Mouse (Mus musculus): Measurements from ENCODE around the gene Trip12. TPM values are rescaled to one million over a fixed set of nuclear protein-coding genes. Genes with fewer than 3 reads are reported as not detected.

Trip12 gene
- polyA plus RNA-seq, 1 experiment from 2014 or later: 27.5 TPM

DNA sequence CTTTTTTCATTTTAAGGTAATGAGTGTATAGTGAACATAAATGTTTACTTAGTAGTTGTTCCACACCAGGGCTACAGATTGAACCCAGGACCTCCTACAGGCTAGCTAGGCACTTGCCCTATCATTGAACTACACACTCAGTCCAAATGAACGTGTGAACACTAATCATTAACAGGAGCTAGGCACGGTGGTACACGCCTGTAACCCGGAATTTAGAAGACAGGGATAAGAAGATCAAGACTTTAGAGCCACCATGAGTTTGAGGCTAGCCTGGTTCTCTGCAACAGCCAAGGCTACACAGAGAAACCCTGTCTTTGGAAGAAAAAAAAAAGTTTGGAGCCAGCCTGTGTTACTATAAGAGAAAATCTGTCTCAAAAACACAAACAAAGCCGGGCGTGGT, 19.3 kb upstream of the Trip12 start:
- Histone ChIP-seq H3K4me2 (no peak overlapping the region), H3K9me3 (replicated peaks) (no peaks in the 10 kb centered on the region), H3K36me3 (replicated peaks) (no peaks in the 10 kb centered on the region), H3K4me1 (replicated peaks) (peaks cover 18% of the 10 kb centered on the region), H3K27ac (replicated peaks) (no peak overlapping the region), H3K27me3 (no peaks in the 10 kb centered on the region), H3K9ac (no peak overlapping the region), H3K4me3 (replicated peaks) (no peak overlapping the region)
- peak; percentile 31; the same call in 1 of the 2 replicates for ATAC-seq (ENCODE audit: insufficient read depth)
- WGBS (ENCODE audit: insufficient replicate concordance): 73% methylated on average over 6 of the region's 6 CpGs

DNA sequence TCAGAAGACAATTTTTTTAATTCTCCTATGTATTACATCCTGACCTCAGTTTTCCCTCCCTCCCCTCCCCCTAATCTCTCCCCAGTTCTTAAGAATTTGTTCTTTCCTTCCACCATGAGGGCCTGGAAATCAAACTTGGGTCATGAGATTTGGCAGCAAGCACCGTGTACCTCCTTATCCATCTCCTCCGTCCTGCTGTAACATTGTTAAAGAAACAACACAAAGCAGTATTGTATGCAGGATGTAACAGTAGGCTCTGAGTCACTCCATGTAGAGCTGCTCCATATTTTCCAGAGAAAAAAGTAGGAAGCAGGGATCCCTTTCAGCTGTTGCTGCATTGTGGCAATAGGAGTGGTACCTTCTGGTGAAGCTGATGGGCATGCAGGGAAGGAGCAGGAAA, 15.4 kb upstream of the Trip12 start:
- 80% methylated on average over 2 of the region's 2 CpGs for WGBS (ENCODE audit: insufficient replicate concordance)
- H3K4me1 ChIP-seq (replicated peaks): peaks cover 43% of the 10 kb centered on the region
- no peak for ATAC-seq (ENCODE audit: insufficient read depth)
- H3K36me3 ChIP-seq (replicated peaks): no peaks in the 10 kb centered on the region
- no peaks in the 10 kb centered on the region for H3K27me3 ChIP-seq
- H3K9me3 ChIP-seq (replicated peaks): no peaks in the 10 kb centered on the region
- H3K27ac ChIP-seq (replicated peaks): no peak overlapping the region
- no peak overlapping the region for H3K4me3 ChIP-seq (replicated peaks)
- no peak overlapping the region for H3K4me2 ChIP-seq
- H3K9ac ChIP-seq: no peak overlapping the region

DNA sequence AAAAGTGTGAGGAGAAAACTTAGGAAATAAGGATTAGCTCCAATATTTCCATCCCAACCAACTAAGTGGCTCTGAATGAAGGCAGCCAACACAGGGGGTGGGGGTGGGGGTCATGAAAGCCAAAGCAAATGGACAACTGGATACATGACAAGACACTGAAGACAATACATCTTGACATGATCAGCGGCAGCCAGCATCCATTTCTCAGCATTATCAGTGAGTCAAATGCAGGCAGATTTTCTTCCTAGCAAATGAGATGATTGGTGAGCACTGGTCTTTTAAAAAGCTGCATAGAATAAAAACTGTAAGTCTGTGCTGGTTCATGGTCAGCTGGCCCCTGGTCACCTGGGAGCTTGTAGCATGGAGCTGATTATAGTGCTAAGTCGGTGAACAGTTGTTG, 14.7 kb upstream of the Trip12 start:
- Histone ChIP-seq H3K4me2 (no peak overlapping the region), H3K27me3 (no peaks in the 10 kb centered on the region), H3K36me3 (replicated peaks) (no peaks in the 10 kb centered on the region), H3K4me1 (replicated peaks) (peaks cover 38% of the 10 kb centered on the region), H3K27ac (replicated peaks) (no peak overlapping the region), H3K4me3 (replicated peaks) (no peak overlapping the region), H3K9ac (no peak overlapping the region), H3K9me3 (replicated peaks) (no peaks in the 10 kb centered on the region)
- no peak for ATAC-seq (ENCODE audit: insufficient read depth)
- 64% methylated on average over 2 of the region's 2 CpGs for WGBS (ENCODE audit: insufficient replicate concordance)

DNA sequence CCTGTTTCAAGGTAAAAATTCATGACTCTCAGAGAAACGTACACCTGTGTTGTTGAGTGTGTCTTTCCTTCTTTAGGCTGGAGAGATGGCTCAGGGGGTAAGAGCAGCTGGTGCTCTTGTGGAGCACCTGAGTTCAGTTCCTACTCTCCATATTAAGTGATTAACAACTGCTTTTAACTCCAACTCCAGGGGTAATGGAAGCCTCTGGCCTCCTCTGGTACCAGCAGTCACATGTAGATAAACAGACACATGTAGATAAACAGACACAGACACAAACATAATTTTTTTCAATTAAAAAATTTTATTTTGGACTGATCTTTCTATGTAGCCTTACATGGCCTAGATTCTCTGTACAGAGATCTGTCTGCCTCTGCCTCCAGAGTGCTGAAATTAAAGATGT, 13.4 kb upstream of the Trip12 start:
- no peaks in the 10 kb centered on the region for H3K9me3 ChIP-seq (replicated peaks)
- no peaks in the 10 kb centered on the region for H3K27me3 ChIP-seq
- no peaks in the 10 kb centered on the region for H3K36me3 ChIP-seq (replicated peaks)
- WGBS (ENCODE audit: insufficient replicate concordance): 58% methylated on average over 1 of the region's 1 CpGs
- H3K9ac ChIP-seq: no peak overlapping the region
- H3K4me2 ChIP-seq: no peak overlapping the region
- peaks cover 44% of the 10 kb centered on the region for H3K4me1 ChIP-seq (replicated peaks)
- no peak overlapping the region for H3K27ac ChIP-seq (replicated peaks)
- no peak for ATAC-seq (ENCODE audit: insufficient read depth)
- no peak overlapping the region for H3K4me3 ChIP-seq (replicated peaks)

DNA sequence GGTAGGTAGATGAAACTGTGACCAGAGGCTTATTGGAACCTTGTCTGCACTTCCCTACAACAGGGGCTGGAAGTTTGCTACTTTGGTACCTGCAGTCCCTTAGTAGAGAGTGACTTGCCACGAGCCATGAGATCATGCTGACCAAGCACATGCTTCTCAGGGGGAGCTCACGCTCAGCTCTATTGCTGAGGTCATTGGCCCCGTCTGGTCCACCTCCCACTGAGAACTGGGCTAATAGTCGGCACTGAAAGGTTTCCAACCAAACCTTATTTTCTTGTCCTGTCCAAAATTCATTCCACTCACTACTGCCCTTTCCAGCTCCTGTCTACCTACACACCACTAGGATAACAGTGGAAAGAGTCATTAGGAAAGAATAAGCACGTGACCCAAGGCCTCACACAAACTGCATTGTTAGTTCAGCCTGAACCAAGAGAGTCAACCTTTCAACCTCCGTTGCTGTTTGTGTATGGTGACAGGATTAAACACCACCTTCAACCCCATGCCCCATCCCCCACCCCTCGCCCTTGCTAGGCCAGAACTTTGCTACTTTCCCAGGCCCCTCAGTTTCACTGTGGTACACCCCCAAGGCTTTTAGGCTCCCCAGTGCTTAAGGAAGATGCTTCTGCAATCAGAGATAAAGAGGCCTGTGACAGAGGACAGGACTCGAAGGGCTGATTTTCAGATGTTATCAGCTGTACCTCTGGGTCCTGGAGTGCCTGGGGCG, 11.4 kb upstream of the Trip12 start:
- Histone ChIP-seq H3K27ac (replicated peaks) (peak overlapping the region; percentile 74), H3K4me2 (peak overlapping the region; percentile 15), H3K4me1 (replicated peaks) (peaks cover 52% of the 10 kb centered on the region), H3K4me3 (replicated peaks) (no peak overlapping the region), H3K9me3 (replicated peaks) (no peaks in the 10 kb centered on the region), H3K36me3 (replicated peaks) (no peaks in the 10 kb centered on the region), H3K9ac (no peak overlapping the region), H3K27me3 (no peaks in the 10 kb centered on the region)
- 32% methylated on average over 9 of the region's 9 CpGs for WGBS (ENCODE audit: insufficient replicate concordance)
- peak; percentile 78 for ATAC-seq (ENCODE audit: insufficient read depth)

DNA sequence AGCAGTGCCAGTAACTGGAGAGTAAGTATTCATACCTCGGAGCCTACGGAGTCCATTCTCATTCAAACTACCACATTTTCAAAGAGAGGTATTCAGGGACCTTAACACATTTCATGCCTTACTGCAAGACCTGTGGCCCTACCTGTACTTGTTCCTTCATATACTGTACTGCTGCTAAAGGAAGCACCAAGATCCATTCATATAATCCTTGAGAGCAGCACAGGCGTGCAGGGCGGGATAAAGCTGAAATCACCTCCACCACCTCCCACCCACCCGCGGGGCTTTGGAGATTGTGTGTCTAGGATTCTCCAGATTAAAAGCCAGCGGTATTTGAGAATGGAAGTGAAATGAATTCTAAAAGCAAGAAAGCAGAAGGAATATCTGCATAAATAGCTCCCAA, 10.2 kb upstream of the Trip12 start:
- WGBS (ENCODE audit: insufficient replicate concordance): 80% methylated on average over 7 of the region's 7 CpGs
- no peaks in the 10 kb centered on the region for H3K27me3 ChIP-seq
- ATAC-seq (ENCODE audit: insufficient read depth): no peak
- H3K36me3 ChIP-seq (replicated peaks): no peaks in the 10 kb centered on the region
- no peak overlapping the region for H3K9ac ChIP-seq
- H3K27ac ChIP-seq (replicated peaks): no peak overlapping the region
- no peak overlapping the region for H3K4me3 ChIP-seq (replicated peaks)
- peaks cover 52% of the 10 kb centered on the region for H3K4me1 ChIP-seq (replicated peaks)
- H3K9me3 ChIP-seq (replicated peaks): no peaks in the 10 kb centered on the region
- no peak overlapping the region for H3K4me2 ChIP-seq

DNA sequence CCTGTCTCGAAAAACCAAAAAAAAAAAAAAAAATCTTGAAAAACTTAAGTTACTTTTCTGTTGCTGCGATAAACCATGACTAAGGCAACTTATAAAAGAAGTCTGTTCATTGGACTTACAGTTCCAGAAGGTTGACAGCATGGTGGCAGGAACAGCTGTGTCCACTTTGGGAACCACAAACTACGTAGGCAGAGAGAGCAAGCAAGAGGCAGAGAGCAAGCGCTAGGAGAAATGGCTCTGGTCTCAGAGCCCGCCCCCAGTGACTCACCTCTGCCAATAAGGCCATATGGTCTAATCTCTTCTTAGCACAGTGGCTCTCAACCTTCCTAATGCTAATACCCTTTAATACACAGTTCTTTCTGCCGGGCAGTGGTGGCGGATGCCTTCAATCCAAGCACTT, 9.5 kb upstream of the Trip12 start:
- no peaks in the 10 kb centered on the region for H3K27me3 ChIP-seq
- H3K36me3 ChIP-seq (replicated peaks): no peaks in the 10 kb centered on the region
- no peak overlapping the region for H3K4me3 ChIP-seq (replicated peaks)
- WGBS (ENCODE audit: insufficient replicate concordance): 75% methylated on average over 7 of the region's 7 CpGs
- H3K9me3 ChIP-seq (replicated peaks): no peaks in the 10 kb centered on the region
- H3K4me2 ChIP-seq: no peak overlapping the region
- no peak for ATAC-seq (ENCODE audit: insufficient read depth)
- H3K27ac ChIP-seq (replicated peaks): no peak overlapping the region
- no peak overlapping the region for H3K9ac ChIP-seq
- peaks cover 52% of the 10 kb centered on the region for H3K4me1 ChIP-seq (replicated peaks)

DNA sequence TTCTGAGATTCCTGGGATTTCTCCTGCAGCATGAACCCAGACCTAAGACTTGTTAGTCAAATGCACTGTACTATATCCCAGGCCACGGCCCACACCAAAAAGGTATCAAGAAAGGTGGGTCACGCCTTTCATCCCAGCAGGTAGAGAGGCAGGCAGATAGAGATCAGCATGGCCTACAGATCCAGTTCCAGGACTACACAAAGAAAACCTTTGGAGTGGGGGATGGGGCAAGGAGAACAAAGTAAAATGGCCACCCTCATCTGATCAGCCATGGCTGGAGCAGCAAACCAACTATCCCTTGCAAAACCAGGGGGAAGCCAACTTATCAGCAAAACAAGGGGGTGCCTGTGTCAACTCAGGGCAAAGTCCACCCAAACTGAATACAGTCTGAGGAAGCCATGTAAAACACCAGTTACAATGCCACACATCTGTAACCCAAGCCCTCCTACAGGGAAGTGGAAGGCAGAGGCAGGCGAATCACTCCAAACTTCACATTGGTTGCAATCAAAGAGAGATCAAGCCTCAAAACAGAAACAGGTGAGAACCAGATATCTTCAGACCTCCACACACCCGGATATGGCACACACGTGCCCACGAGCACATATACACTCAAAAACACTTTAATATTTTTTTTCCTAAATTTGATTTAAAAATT, 8.6 kb upstream of the Trip12 start:
- H3K4me2 ChIP-seq: no peak overlapping the region
- H3K9ac ChIP-seq: no peak overlapping the region
- no peak overlapping the region for H3K4me3 ChIP-seq (replicated peaks)
- H3K36me3 ChIP-seq (replicated peaks): no peaks in the 10 kb centered on the region
- no peaks in the 10 kb centered on the region for H3K27me3 ChIP-seq
- no peak overlapping the region for H3K27ac ChIP-seq (replicated peaks)
- peaks cover 43% of the 10 kb centered on the region for H3K4me1 ChIP-seq (replicated peaks)
- no peaks in the 10 kb centered on the region for H3K9me3 ChIP-seq (replicated peaks)
- WGBS (ENCODE audit: insufficient replicate concordance): 79% methylated on average over 6 of the region's 6 CpGs
- no peak for ATAC-seq (ENCODE audit: insufficient read depth)

DNA sequence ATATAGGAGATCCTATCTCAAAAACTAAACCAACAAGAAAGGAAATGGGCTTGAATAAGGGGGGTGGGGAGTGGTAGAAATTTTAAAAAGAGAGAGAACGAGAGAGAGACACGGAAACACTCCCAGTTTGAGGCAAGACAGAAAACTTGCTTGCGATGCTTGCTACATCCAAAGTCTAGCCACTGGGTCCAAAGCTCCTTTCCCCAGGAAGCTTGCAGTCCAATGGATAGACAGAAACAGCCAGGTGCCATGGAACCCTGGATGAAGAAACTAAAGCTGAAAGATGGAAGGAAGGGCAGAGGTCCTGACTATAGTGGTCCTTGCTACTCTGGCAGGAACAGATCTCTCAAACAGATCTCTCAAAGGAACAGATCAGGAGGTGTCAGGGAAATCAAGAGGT, 8.0 kb upstream of the Trip12 start:
- no peak for ATAC-seq (ENCODE audit: insufficient read depth)
- H3K4me3 ChIP-seq (replicated peaks): no peak overlapping the region
- H3K4me2 ChIP-seq: no peak overlapping the region
- H3K36me3 ChIP-seq (replicated peaks): no peaks in the 10 kb centered on the region
- H3K27me3 ChIP-seq: no peaks in the 10 kb centered on the region
- H3K4me1 ChIP-seq (replicated peaks): peaks cover 38% of the 10 kb centered on the region
- no peak overlapping the region for H3K9ac ChIP-seq
- no peaks in the 10 kb centered on the region for H3K9me3 ChIP-seq (replicated peaks)
- WGBS (ENCODE audit: insufficient replicate concordance): 73% methylated on average over 3 of the region's 3 CpGs
- H3K27ac ChIP-seq (replicated peaks): no peak overlapping the region

DNA sequence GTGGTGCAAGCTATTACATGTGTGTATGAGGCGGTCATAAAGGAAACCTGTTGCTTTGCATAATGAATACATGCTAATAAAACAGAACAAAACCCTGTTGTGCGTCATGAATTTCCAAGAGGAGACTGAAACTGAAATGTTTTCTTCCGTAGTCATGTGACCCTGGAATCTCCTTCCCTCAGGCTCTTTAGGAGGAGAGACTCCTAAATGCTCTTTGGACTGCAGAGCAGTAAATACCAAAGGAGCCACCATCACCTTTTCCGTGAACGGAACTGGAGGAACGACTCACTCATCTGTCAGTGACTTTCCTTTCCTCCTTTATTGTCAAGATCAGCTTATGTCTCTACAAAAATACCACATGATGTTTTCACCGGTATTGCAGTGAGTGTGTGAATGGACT, 7.4 kb upstream of the Trip12 start:
- Histone ChIP-seq H3K4me1 (replicated peaks) (peaks cover 32% of the 10 kb centered on the region), H3K4me2 (no peak overlapping the region), H3K36me3 (replicated peaks) (no peaks in the 10 kb centered on the region), H3K4me3 (replicated peaks) (no peak overlapping the region), H3K27me3 (no peaks in the 10 kb centered on the region), H3K27ac (replicated peaks) (no peak overlapping the region), H3K9ac (no peak overlapping the region), H3K9me3 (replicated peaks) (no peaks in the 10 kb centered on the region)
- WGBS (ENCODE audit: insufficient replicate concordance): 78% methylated on average over 7 of the region's 7 CpGs
- no peak for ATAC-seq (ENCODE audit: insufficient read depth)

DNA sequence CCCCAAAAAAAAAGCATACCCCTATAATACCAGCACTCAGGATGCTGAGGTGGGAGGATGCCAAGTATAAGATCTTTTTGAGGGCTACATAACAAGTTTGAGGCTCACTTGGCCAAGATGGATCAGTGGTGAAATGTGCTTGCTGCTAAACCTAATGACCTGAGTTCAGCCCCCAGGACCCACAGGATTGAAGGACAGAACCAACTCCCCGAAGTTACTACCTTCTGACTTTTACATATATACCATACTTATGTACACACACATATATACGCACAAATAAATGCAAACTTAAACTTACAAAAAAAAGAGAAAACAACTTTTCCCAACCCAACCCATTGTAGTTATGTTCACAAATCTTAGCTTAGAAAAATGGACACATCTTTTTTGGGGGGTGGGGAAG, 3.0 kb upstream of the Trip12 start:
- Histone ChIP-seq H3K4me2 (no peak overlapping the region), H3K27me3 (no peaks in the 10 kb centered on the region)
- no peak for ATAC-seq (ENCODE audit: insufficient read depth)

DNA sequence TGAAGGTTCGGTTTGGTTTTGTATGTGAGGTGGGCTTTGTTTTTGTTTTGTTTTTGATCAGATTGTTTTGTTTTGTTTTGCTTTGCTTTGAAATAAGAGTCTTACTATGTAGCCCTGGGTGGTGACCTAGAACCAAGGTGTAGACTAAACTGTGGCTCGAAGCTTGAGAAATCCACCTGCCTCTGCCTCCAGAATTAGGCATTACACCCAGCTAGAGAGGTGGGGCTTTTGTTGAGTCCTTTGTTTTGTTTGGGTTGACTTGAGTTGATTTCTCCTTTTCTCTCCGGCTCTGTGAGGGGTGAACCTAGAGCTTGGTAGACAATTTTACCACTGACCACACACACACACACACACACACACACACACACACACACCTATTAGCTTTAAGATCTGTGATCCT, 745 bp upstream of the Trip12 start:
- 49% methylated on average over 3 of the region's 3 CpGs for WGBS (ENCODE audit: insufficient replicate concordance)
- Histone ChIP-seq H3K9ac (no peak overlapping the region), H3K4me3 (replicated peaks) (peak overlapping the region; percentile 98), H3K36me3 (replicated peaks) (no peaks in the 10 kb centered on the region), H3K4me2 (peak overlapping the region; percentile 81), H3K27ac (replicated peaks) (no peak overlapping the region), H3K27me3 (no peaks in the 10 kb centered on the region), H3K4me1 (replicated peaks) (peaks cover 31% of the 10 kb centered on the region), H3K9me3 (replicated peaks) (no peaks in the 10 kb centered on the region)
- no peak for ATAC-seq (ENCODE audit: insufficient read depth)

More for the DNA sequence above, 3.0 kb upstream of the Trip12 start:
- Histone ChIP-seq H3K9me3 (replicated peaks) (no peaks in the 10 kb centered on the region), H3K4me3 (replicated peaks) (no peak overlapping the region), H3K4me1 (replicated peaks) (peaks cover 18% of the 10 kb centered on the region), H3K9ac (no peak overlapping the region), H3K27ac (replicated peaks) (no peak overlapping the region), H3K36me3 (replicated peaks) (no peaks in the 10 kb centered on the region)
- 81% methylated on average over 2 of the region's 2 CpGs for WGBS (ENCODE audit: insufficient replicate concordance)
